Mouse (Mus musculus) E14TG2a.4 (cell line): ENCODE results near the gene Ckap2l.

ENCODE experiments used
- CTCF ChIP-seq: conservative IDR thresholded peaks from 2 replicates; pipeline ENCODE4 v1.5.1; 2014; ENCODE audit warnings: low read length
- NANOG ChIP-seq: IDR thresholded peaks from 2 replicates; pipeline ENCODE4 v1.6.1; 2014; ENCODE audit warnings: borderline replicate concordance, low read length, mixed read lengths
- POU5F1 ChIP-seq: IDR thresholded peaks from 2 replicates; pipeline ENCODE4 v1.6.1; 2014; ENCODE audit warnings: low read length, borderline replicate concordance

DNA sequence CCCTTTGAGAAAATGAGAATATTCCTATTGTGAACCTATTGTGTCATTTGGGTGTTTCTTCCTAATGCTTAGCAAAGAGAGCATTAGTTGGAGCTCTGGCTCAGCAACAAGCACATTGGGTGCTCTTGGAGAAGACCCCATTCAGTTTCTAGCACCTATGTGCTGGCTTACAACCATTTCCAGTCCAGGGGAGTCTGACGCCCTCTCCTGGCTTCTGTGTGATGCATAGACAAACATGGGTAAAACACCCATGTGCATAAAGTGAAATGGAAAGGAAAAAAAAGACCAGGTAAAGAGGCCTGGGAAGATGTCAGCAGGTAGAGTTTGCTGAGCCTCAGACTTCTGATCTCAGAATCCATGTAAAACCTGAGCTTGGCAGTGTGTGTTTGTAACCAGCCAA is 63.8 kb downstream of the Ckap2l start:
- TF ChIP-seq CTCF, result no peak
- TF ChIP-seq NANOG, result no peak
- no peak for TF ChIP-seq POU5F1
